11 mouse cellular contexts compared by ENCODE assay signal in genomic region chr1:135085296-135085871, GRCm38 (mm10). TPM values are rescaled to one million over a fixed set of nuclear protein-coding genes. Genes with fewer than 3 reads are reported as not detected.
DNase-seq lines count a peak whose midpoint lies in the region; ATAC-seq lines count a peak whose summit lies in the region.
"Had no signal": no experiment of that assay in that cellular context is flagged by ENCODE, and none has a peak within 500 bp of the region (broad histone marks: within the 10 kb centered on the region; RNA-seq: fewer than 3 reads in every experiment).

No protein-coding gene starts in this region.

- H3K9ac ChIP-seq in forebrain, embryonic 12.5 days = no peak overlapping the region
- H3K9ac ChIP-seq in forebrain, embryonic 11.5 days (ENCODE audit: low read length) = no peak overlapping the region
- H3K9ac ChIP-seq in midbrain, embryonic 14.5 days (replicated peaks; ENCODE audit: low read length) = no peak overlapping the region
- no peak overlapping the region for H3K9ac ChIP-seq in limb, embryonic 11.5 days (ENCODE audit: low read length)

- no peak for ATAC-seq in forebrain, embryonic 12.5 days (ENCODE audit: low FRiP score)
- no peak for ATAC-seq in forebrain, embryonic 11.5 days (replicated peaks; ENCODE audit: low FRiP score)
- ATAC-seq in midbrain, embryonic 14.5 days (ENCODE audit: low FRiP score, low TSS enrichment) = no peak
- ATAC-seq in limb, embryonic 11.5 days (ENCODE audit: insufficient number of reproducible peaks, low FRiP score, low TSS enrichment, low read depth) = no peak
- ATAC-seq: inflammation-experienced regulatory T-cells, adult 6 months had no signal

- peak overlapping the region; percentile 13; the same call in 1 of the 2 replicates for H3K4me2 ChIP-seq in forebrain, embryonic 12.5 days
- no peak overlapping the region for H3K4me2 ChIP-seq in forebrain, embryonic 11.5 days (ENCODE audit: low read depth, low read length, severe bottlenecking)
- H3K4me2 ChIP-seq in midbrain, embryonic 14.5 days (ENCODE audit: low read length) = no peak overlapping the region; the same call in 1 of the 2 replicates
- H3K4me2 ChIP-seq in limb, embryonic 11.5 days (ENCODE audit: low read depth, severe bottlenecking) = peak overlapping the region; percentile 25; the same call in 1 of the 2 replicates

- no peak overlapping the region for H3K27ac ChIP-seq in forebrain, embryonic 12.5 days
- no peak overlapping the region for H3K27ac ChIP-seq in forebrain, embryonic 11.5 days (ENCODE audit: low read depth, low read length)
- H3K27ac ChIP-seq in midbrain, embryonic 10.5 days (replicated peaks) = no peak overlapping the region
- H3K27ac ChIP-seq in midbrain, embryonic 14.5 days (replicated peaks; ENCODE audit: low read depth, low read length) = no peak overlapping the region
- H3K27ac ChIP-seq in limb, embryonic 11.5 days (replicated peaks; ENCODE audit: low read depth, low read length) = no peak overlapping the region

- DNase-seq in forebrain, embryonic 11.5 days (ENCODE audit: low spot score) = no peak
- no peak for DNase-seq in midbrain, embryonic 10.5 days (ENCODE audit: low spot score)
- no peak for DNase-seq in midbrain, embryonic 14.5 days
- DNase-seq in limb, embryonic 11.5 days (ENCODE audit: low spot score) = no peak
- DNase-seq in thymus, postnatal 10 days (ENCODE audit: low spot score in 2 of 2) = peak; percentile 50 to 51
- no peak for DNase-seq in urinary bladder, postnatal 14 days (ENCODE audit: low spot score)
- no peak for DNase-seq in right cerebral cortex, adult 18-20 months
- DNase-seq: adrenal gland, postnatal 25 days had no signal

- 16% methylated on average over 28 of the region's 28 CpGs for WGBS in forebrain, embryonic 12.5 days
- 16% methylated on average over 26 of the region's 28 CpGs for WGBS in forebrain, embryonic 11.5 days
- WGBS in midbrain, embryonic 10.5 days = 18% methylated on average over 28 of the region's 28 CpGs
- 15% methylated on average over 28 of the region's 28 CpGs for WGBS in midbrain, embryonic 14.5 days
- WGBS in limb, embryonic 11.5 days = 9% methylated on average over 25 of the region's 28 CpGs

- H3K9me3 ChIP-seq in forebrain, embryonic 12.5 days = no peaks in the 10 kb centered on the region
- no peaks in the 10 kb centered on the region for H3K9me3 ChIP-seq in forebrain, embryonic 11.5 days (ENCODE audit: control insufficient read depth, low read length)
- no peaks in the 10 kb centered on the region for H3K9me3 ChIP-seq in midbrain, embryonic 10.5 days (replicated peaks)
- no peaks in the 10 kb centered on the region for H3K9me3 ChIP-seq in midbrain, embryonic 14.5 days (ENCODE audit: control insufficient read depth, low read length)
- no peaks in the 10 kb centered on the region for H3K9me3 ChIP-seq in limb, embryonic 11.5 days (ENCODE audit: control insufficient read depth, low read length)
- H3K9me3 ChIP-seq: megakaryocyte, embryonic 14.5 days had no signal

- no peaks in the 10 kb centered on the region for H3K36me3 ChIP-seq in forebrain, embryonic 12.5 days (replicated peaks)
- no peaks in the 10 kb centered on the region for H3K36me3 ChIP-seq in forebrain, embryonic 11.5 days (ENCODE audit: control insufficient read depth, insufficient read depth, low read length)
- no peaks in the 10 kb centered on the region for H3K36me3 ChIP-seq in midbrain, embryonic 10.5 days
- H3K36me3 ChIP-seq in midbrain, embryonic 14.5 days (ENCODE audit: control insufficient read depth, insufficient read depth, low read length) = no peaks in the 10 kb centered on the region
- no peaks in the 10 kb centered on the region for H3K36me3 ChIP-seq in limb, embryonic 11.5 days (ENCODE audit: control insufficient read depth, insufficient read depth, low read length)

- H3K4me1 ChIP-seq in forebrain, embryonic 12.5 days = peaks cover 4% of the 10 kb centered on the region; the same call in 1 of the 2 replicates
- H3K4me1 ChIP-seq in forebrain, embryonic 11.5 days (replicated peaks; ENCODE audit: control insufficient read depth, insufficient read depth, low read length) = no peaks in the 10 kb centered on the region
- peaks cover 36% of the 10 kb centered on the region for H3K4me1 ChIP-seq in midbrain, embryonic 10.5 days
- H3K4me1 ChIP-seq in midbrain, embryonic 14.5 days (ENCODE audit: control insufficient read depth, insufficient read depth, low read length) = no peaks in the 10 kb centered on the region
- peaks cover 2% of the 10 kb centered on the region for H3K4me1 ChIP-seq in limb, embryonic 11.5 days (ENCODE audit: control insufficient read depth, insufficient read depth, low read length)

- peaks cover 53% of the 10 kb centered on the region for H3K27me3 ChIP-seq in forebrain, embryonic 12.5 days
- H3K27me3 ChIP-seq in forebrain, embryonic 11.5 days (ENCODE audit: control insufficient read depth, insufficient read depth, low read length) = peaks cover 8% of the 10 kb centered on the region; the same call in 1 of the 2 replicates
- peaks cover 71% of the 10 kb centered on the region for H3K27me3 ChIP-seq in midbrain, embryonic 10.5 days (ENCODE audit: low read depth, poor library complexity, severe bottlenecking)
- H3K27me3 ChIP-seq in midbrain, embryonic 14.5 days (ENCODE audit: control insufficient read depth, insufficient read depth, low read length) = peaks cover 16% of the 10 kb centered on the region; the same call in 1 of the 2 replicates
- H3K27me3 ChIP-seq in limb, embryonic 11.5 days (ENCODE audit: control insufficient read depth, insufficient read depth, low read length) = peaks cover 28% of the 10 kb centered on the region

- H3K4me3 ChIP-seq in forebrain, embryonic 12.5 days (replicated peaks) = no peak overlapping the region
- no peak overlapping the region for H3K4me3 ChIP-seq in forebrain, embryonic 11.5 days (ENCODE audit: low read depth, low read length)
- H3K4me3 ChIP-seq in midbrain, embryonic 10.5 days = peak overlapping the region; percentile 16; the same call in 1 of the 2 replicates
- no peak overlapping the region for H3K4me3 ChIP-seq in midbrain, embryonic 14.5 days (replicated peaks; ENCODE audit: low read depth, low read length)
- H3K4me3 ChIP-seq in limb, embryonic 11.5 days (ENCODE audit: low read depth, low read length) = no peak overlapping the region
- H3K4me3 ChIP-seq: megakaryocyte, embryonic 14.5 days had no signal

RNA-seq across cellular contexts. Expression of gene Lgr6, which starts 19.7 kb away (rescaled TPM):
- polyA plus RNA-seq in forebrain, embryonic 12.5 days (2016; fragmentation: Nextera tagmentation; extraction: Ambion mirVana) = 0.36 and 0.42 TPM in 2 replicates
- polyA plus RNA-seq in forebrain, embryonic 11.5 days (2014; fragmentation: Nextera tagmentation; extraction: Ambion mirVana) = 0.17 and 0.32 TPM in 2 replicates
- 0.06 and 0.17 TPM in 2 replicates for polyA plus RNA-seq in midbrain, embryonic 10.5 days (2016; fragmentation: Nextera tagmentation; extraction: Ambion mirVana)
- polyA plus RNA-seq in midbrain, embryonic 14.5 days (2014; fragmentation: Nextera tagmentation; extraction: Ambion mirVana) = 0.87 and 0.98 TPM in 2 replicates
- 0.49 and 0.67 TPM in 2 replicates for polyA plus RNA-seq in limb, embryonic 11.5 days (2014; fragmentation: Nextera tagmentation; extraction: Ambion mirVana)

RNA-seq across cellular contexts. Expression of gene Ptpn7, which starts 47.1 kb away (rescaled TPM):
- polyA plus RNA-seq in forebrain, embryonic 12.5 days (2016; fragmentation: Nextera tagmentation; extraction: Ambion mirVana) = 0.78 and 1.0 TPM in 2 replicates
- polyA plus RNA-seq in forebrain, embryonic 11.5 days (2014; fragmentation: Nextera tagmentation; extraction: Ambion mirVana) = 1.8 TPM in 2 replicates
- polyA plus RNA-seq in midbrain, embryonic 10.5 days (2016; fragmentation: Nextera tagmentation; extraction: Ambion mirVana) = 1.3 and 2.4 TPM in 2 replicates
- 0.27 and 0.62 TPM in 2 replicates for polyA plus RNA-seq in midbrain, embryonic 14.5 days (2014; fragmentation: Nextera tagmentation; extraction: Ambion mirVana)
- 1.3 TPM in 2 replicates for polyA plus RNA-seq in limb, embryonic 11.5 days (2014; fragmentation: Nextera tagmentation; extraction: Ambion mirVana)

Comparison
In these comparisons a context has a peak if more than half of its experiments do, and no peak if none do; other contexts are left out.
1. H3K4me2 ChIP-seq: peak in forebrain, embryonic 12.5 days (single experiment) and limb, embryonic 11.5 days (single experiment); none in forebrain, embryonic 11.5 days (single experiment) and midbrain, embryonic 14.5 days (single experiment).
2. DNase-seq: peak in thymus, postnatal 10 days (2 of 2); none in forebrain, embryonic 11.5 days (single experiment), midbrain, embryonic 10.5 days (single experiment), midbrain, embryonic 14.5 days (single experiment), limb, embryonic 11.5 days (single experiment), urinary bladder, postnatal 14 days (single experiment) and right cerebral cortex, adult 18-20 months (single experiment).